Mouse (Mus musculus) neural tube, embryonic 13.5 days (tissue): Measurements from ENCODE around the gene Apobr. TPM values are rescaled to one million over a fixed set of nuclear protein-coding genes. Genes with fewer than 3 reads are reported as not detected.

ENCODE experiments used
- ATAC-seq: fragments of 200-750 bp; cut with Nextera tagmentation; 2 replicates; pipeline ENCODE4 v1.8.0; 2017; ENCODE audit warnings: low read depth, mild to moderate bottlenecking, moderate TSS enrichment, moderate library complexity
- H3K27ac ChIP-seq: fragments of 300-500 bp; sonication (generic); replicated peaks from 2 replicates; pipeline ENCODE4 v1.5.1; 2015; ENCODE audit warnings: moderate library complexity, mild to moderate bottlenecking, inconsistent platforms
- H3K27me3 ChIP-seq: fragments of 300-500 bp; sonication (generic); 2 replicates; pipeline ENCODE4 v1.6.1; 2015; ENCODE audit warnings: mild to moderate bottlenecking, inconsistent platforms
- H3K36me3 ChIP-seq: fragments of 300-500 bp; sonication (generic); 2 replicates; pipeline ENCODE4 v1.6.1; 2015; ENCODE audit warnings: mild to moderate bottlenecking, inconsistent platforms
- H3K4me1 ChIP-seq: fragments of 300-500 bp; sonication (generic); replicated peaks from 2 replicates; pipeline ENCODE4 v1.6.1; 2015; ENCODE audit warnings: inconsistent platforms
- H3K4me2 ChIP-seq: fragments of 300-500 bp; sonication (generic); 2 replicates; pipeline ENCODE4 v1.6.1; 2015; ENCODE audit warnings: inconsistent platforms, mild to moderate bottlenecking, moderate library complexity
- H3K4me3 ChIP-seq: fragments of 300-500 bp; sonication (generic); 2 replicates; pipeline ENCODE4 v1.5.1; 2015; ENCODE audit warnings: mild to moderate bottlenecking, inconsistent platforms
- H3K9ac ChIP-seq: fragments of 300-500 bp; sonication (generic); 2 replicates; pipeline ENCODE4 v1.6.1; 2015; ENCODE audit warnings: moderate library complexity, mild to moderate bottlenecking, inconsistent platforms
- H3K9me3 ChIP-seq: fragments of 300-500 bp; sonication (generic); 2 replicates; pipeline ENCODE4 v1.6.1; 2016; ENCODE audit warnings: inconsistent platforms
- WGBS: fragments of 180-500 bp; shearing (Covaris S2); methylation state at CpG from one replicate; pipeline ENCODE4 v1.1.7; 2015; 5-methylcytosine and 5-hydroxymethylcytosine counted together
- polyA plus RNA-seq: library from polyadenylated mRNA; unstranded; fragments of >200 nt; fragmentation: Nextera tagmentation; extraction: Ambion mirVana; gene quantifications from 2 replicates; pipeline ENCODE4 v1.2.1, GENCODE M21; 2015

Gene Apobr
- 0.29 and 0.95 TPM in 2 replicates for polyA plus RNA-seq

GRCm38 (mm10) chr7:126584506-126584977 lies at the start of gene Apobr:
Apobr (plus strand) TSS chr7:126584942.
- WGBS: 86% methylated on average over 8 of the region's 8 CpGs
- Histone ChIP-seq H3K36me3 (no peaks in the 10 kb centered on the region), H3K4me1 (peaks cover 31% of the 10 kb centered on the region), H3K27ac (no peak within 1 kb of the TSS), H3K4me3 (peak within 1 kb of the TSS; percentile 53), H3K9me3 (no peaks in the 10 kb centered on the region), H3K4me2 (peak within 1 kb of the TSS; percentile 74), H3K27me3 (peaks cover 30% of the 10 kb centered on the region), H3K9ac (no peak within 1 kb of the TSS; the same call in 1 of the 2 replicates)
- no peak for ATAC-seq

DNA sequence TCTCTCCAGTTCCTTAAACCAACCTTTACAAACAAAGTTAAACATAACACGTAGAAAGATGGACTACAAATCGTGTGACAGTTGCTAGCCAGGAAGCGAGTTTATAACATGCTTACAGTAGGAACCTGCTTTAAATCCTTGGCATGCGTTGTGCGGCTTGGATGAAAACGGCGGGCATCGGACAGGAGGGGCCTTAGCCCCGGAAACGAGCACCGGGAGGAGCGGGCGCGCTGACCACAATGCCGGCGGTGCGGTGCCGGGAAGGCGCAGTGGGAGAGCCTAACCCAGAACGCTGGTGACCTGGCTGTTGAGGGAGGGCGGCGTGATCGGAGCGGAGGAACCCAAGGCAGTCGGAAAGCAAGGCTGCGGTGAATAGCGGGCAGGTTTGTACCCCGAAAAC lies 49.0 kb upstream of the Apobr start:
- Histone ChIP-seq H3K4me3 (peak overlapping the region; percentile 46), H3K4me2 (peak overlapping the region; percentile 88), H3K9me3 (no peaks in the 10 kb centered on the region), H3K4me1 (peaks cover 11% of the 10 kb centered on the region), H3K36me3 (no peaks in the 10 kb centered on the region), H3K27me3 (peaks cover 19% of the 10 kb centered on the region), H3K27ac (no peak overlapping the region), H3K9ac (peak overlapping the region; percentile 77)
- ATAC-seq: no peak
- WGBS: 2% methylated on average over 28 of the region's 28 CpGs

DNA sequence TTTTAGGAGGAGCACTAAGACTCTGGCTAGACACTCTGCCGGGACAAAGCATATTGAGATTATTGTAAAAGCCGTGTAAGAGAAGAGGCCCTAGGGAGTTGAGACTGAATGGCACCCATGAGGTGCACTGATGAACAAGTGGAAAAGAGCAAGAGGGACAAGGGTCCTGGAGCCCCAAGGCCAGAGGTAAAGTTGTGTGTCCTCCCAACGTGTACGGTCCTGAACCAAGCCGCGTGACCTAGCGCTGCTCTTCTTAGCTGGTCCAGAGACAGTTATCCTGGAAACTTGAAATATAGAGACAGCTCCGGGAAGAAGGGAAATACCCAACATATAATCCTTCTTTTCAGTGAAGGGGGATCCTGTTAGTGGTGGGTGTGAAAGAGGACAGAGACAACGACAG lies 48.3 kb upstream of the Apobr start:
- peak overlapping the region; percentile 88 for H3K4me2 ChIP-seq
- 59% methylated on average over 9 of the region's 9 CpGs for WGBS
- H3K4me1 ChIP-seq: peaks cover 11% of the 10 kb centered on the region
- peak overlapping the region; percentile 46 for H3K4me3 ChIP-seq
- H3K27ac ChIP-seq: no peak overlapping the region
- H3K9ac ChIP-seq: peak overlapping the region; percentile 77
- ATAC-seq: no peak
- no peaks in the 10 kb centered on the region for H3K9me3 ChIP-seq
- H3K36me3 ChIP-seq: no peaks in the 10 kb centered on the region
- H3K27me3 ChIP-seq: peaks cover 19% of the 10 kb centered on the region

GRCm38 (mm10) chr7:126537820-126538585 lies 46.7 kb upstream of the Apobr start:
- H3K4me3 ChIP-seq: no peak overlapping the region
- peaks cover 11% of the 10 kb centered on the region for H3K4me1 ChIP-seq
- no peak for ATAC-seq
- H3K9ac ChIP-seq: no peak overlapping the region
- no peaks in the 10 kb centered on the region for H3K36me3 ChIP-seq
- WGBS: 87% methylated on average over 5 of the region's 5 CpGs
- H3K4me2 ChIP-seq: no peak overlapping the region
- no peaks in the 10 kb centered on the region for H3K9me3 ChIP-seq
- H3K27me3 ChIP-seq: peaks cover 19% of the 10 kb centered on the region
- no peak overlapping the region for H3K27ac ChIP-seq

GRCm38 (mm10) chr7:126541661-126542060 lies 43.1 kb upstream of the Apobr start:
- H3K27me3 ChIP-seq: peaks cover 6% of the 10 kb centered on the region
- no peak overlapping the region for H3K9ac ChIP-seq
- no peak overlapping the region for H3K27ac ChIP-seq
- H3K4me2 ChIP-seq: no peak overlapping the region
- H3K4me3 ChIP-seq: no peak overlapping the region
- H3K9me3 ChIP-seq: no peaks in the 10 kb centered on the region
- peaks cover 26% of the 10 kb centered on the region for H3K36me3 ChIP-seq
- ATAC-seq: no peak
- WGBS: 90% methylated on average over 1 of the region's 1 CpGs
- no peaks in the 10 kb centered on the region for H3K4me1 ChIP-seq

DNA sequence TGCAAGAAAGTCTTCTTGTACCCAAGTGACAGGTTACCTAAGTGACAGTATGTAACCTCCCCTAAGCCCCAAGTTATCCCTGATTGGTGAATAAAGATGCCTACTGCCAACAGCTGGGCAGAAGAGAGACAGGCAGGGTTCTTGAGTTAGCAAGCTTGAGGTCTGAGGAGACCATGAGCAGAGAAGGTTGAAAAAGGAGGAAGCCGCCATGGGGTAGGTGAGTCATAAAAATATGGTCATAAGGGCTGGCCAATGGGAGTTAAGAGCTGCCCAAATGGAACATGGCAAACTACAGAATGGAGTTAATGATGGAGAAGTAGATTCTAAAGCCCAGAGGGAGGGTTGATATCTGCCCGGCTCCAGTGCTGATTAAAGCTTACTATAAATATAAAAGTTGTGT lies 39.1 kb upstream of the Apobr start:
- H3K36me3 ChIP-seq: peaks cover 66% of the 10 kb centered on the region

DNA sequence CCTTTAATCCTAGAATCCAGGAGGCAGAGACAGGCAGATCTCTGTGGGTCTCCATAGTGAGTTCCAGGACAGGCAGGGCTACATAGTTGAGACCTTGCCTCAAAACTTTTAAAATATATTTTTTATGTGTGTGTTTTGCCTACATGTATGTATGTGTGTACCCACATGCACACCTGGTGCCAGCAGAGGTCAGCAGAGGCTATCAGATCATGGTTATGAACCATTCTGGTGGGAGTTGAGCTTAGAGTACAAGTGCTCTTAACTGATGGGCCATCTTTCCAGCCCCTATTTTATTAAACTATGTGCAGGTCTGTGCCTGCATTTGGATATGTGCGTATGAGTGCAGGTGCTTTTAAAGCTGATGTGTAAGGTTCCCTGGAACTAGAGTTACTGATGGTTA lies 29.9 kb upstream of the Apobr start:
- H3K4me2 ChIP-seq: no peak overlapping the region
- no peaks in the 10 kb centered on the region for H3K4me1 ChIP-seq
- no peaks in the 10 kb centered on the region for H3K9me3 ChIP-seq
- no peak for ATAC-seq
- H3K27ac ChIP-seq: no peak overlapping the region
- 97% methylated on average over 1 of the region's 1 CpGs for WGBS
- no peak overlapping the region for H3K9ac ChIP-seq
- no peak overlapping the region for H3K4me3 ChIP-seq
- peaks cover 97% of the 10 kb centered on the region for H3K36me3 ChIP-seq
- H3K27me3 ChIP-seq: no peaks in the 10 kb centered on the region

More for the DNA sequence above, 39.1 kb upstream of the Apobr start:
- no peaks in the 10 kb centered on the region for H3K9me3 ChIP-seq
- H3K27me3 ChIP-seq: no peaks in the 10 kb centered on the region
- no peak for ATAC-seq
- no peak overlapping the region for H3K4me2 ChIP-seq
- no peak overlapping the region for H3K27ac ChIP-seq
- 89% methylated on average over 2 of the region's 2 CpGs for WGBS
- no peaks in the 10 kb centered on the region for H3K4me1 ChIP-seq
- H3K4me3 ChIP-seq: no peak overlapping the region
- H3K9ac ChIP-seq: no peak overlapping the region

GRCm38 (mm10) chr7:126556635-126557034 lies 28.1 kb upstream of the Apobr start:
- no peaks in the 10 kb centered on the region for H3K27me3 ChIP-seq
- no peaks in the 10 kb centered on the region for H3K9me3 ChIP-seq
- peaks cover 97% of the 10 kb centered on the region for H3K36me3 ChIP-seq
- H3K27ac ChIP-seq: no peak overlapping the region
- H3K4me2 ChIP-seq: no peak overlapping the region
- 95% methylated on average over 5 of the region's 5 CpGs for WGBS
- no peak overlapping the region for H3K4me3 ChIP-seq
- H3K9ac ChIP-seq: no peak overlapping the region
- ATAC-seq: no peak
- H3K4me1 ChIP-seq: no peaks in the 10 kb centered on the region

- peak overlapping the region; percentile 79 for H3K27ac ChIP-seq
- peak overlapping the region; percentile 98 for H3K4me3 ChIP-seq
- H3K27me3 ChIP-seq: no peaks in the 10 kb centered on the region
- under 1% methylated on average over 27 of the region's 28 CpGs for WGBS
- peak; percentile 10; the same call in 1 of the 2 replicates for ATAC-seq
- H3K9ac ChIP-seq: peak overlapping the region; percentile 91
- H3K9me3 ChIP-seq: no peaks in the 10 kb centered on the region
- H3K36me3 ChIP-seq: peaks cover 40% of the 10 kb centered on the region
- peak overlapping the region; percentile 87 for H3K4me2 ChIP-seq
- peaks cover 12% of the 10 kb centered on the region for H3K4me1 ChIP-seq
These were observed 19.0 kb upstream of the Apobr start for GRCm38 (mm10) chr7:126565693-126566092.

GRCm38 (mm10) chr7:126566094-126566765 lies 18.5 kb upstream of the Apobr start, which contains the start of gene Eif3c:
Eif3c (minus strand) TSS chr7:126566411.
- peaks cover 35% of the 10 kb centered on the region for H3K36me3 ChIP-seq
- H3K9ac ChIP-seq: peak within 1 kb of the TSS; percentile 91
- no peaks in the 10 kb centered on the region for H3K27me3 ChIP-seq
- WGBS: under 1% methylated on average over 46 of the region's 46 CpGs
- peaks cover 12% of the 10 kb centered on the region for H3K4me1 ChIP-seq
- peak within 1 kb of the TSS; percentile 87 for H3K4me2 ChIP-seq
- peak within 1 kb of the TSS; percentile 98 for H3K4me3 ChIP-seq
- H3K27ac ChIP-seq: peak within 1 kb of the TSS; percentile 79
- peak; percentile 98 for ATAC-seq
- H3K9me3 ChIP-seq: no peaks in the 10 kb centered on the region

DNA sequence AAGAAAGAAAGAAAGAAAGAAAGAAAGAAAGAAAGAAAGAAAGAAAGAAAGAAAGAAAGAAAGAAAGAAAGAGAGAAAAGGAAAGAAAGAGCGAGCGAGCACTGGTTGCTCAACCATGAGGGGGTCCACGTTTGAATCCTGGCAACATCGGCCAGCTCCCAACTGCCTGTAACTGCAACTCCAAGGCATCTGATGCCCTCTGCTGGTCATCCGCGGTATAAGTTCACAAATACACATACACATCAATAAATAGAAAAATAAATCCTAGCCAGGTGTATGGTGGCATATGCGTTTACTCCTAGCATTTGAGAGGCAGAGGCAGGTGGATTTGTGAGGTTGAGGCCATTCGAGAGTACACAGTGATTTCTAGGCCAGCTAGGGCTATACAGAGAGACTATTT lies 7.8 kb upstream of the Apobr start:
- no peaks in the 10 kb centered on the region for H3K9me3 ChIP-seq
- H3K36me3 ChIP-seq: peaks cover 38% of the 10 kb centered on the region
- peaks cover 11% of the 10 kb centered on the region for H3K4me1 ChIP-seq
- H3K4me3 ChIP-seq: no peak overlapping the region
- no peak overlapping the region for H3K27ac ChIP-seq
- WGBS: 45% methylated on average over 8 of the region's 8 CpGs
- no peak overlapping the region for H3K9ac ChIP-seq
- ATAC-seq: no peak
- H3K4me2 ChIP-seq: no peak overlapping the region
- no peaks in the 10 kb centered on the region for H3K27me3 ChIP-seq

GRCm38 (mm10) chr7:126579172-126579571 lies 5.6 kb upstream of the Apobr start:
- 58% methylated on average over 8 of the region's 8 CpGs for WGBS
- Histone ChIP-seq H3K27ac (no peak overlapping the region), H3K36me3 (peaks cover 31% of the 10 kb centered on the region), H3K9me3 (no peaks in the 10 kb centered on the region), H3K9ac (no peak overlapping the region), H3K4me1 (peaks cover 26% of the 10 kb centered on the region), H3K4me2 (no peak overlapping the region), H3K27me3 (peaks cover 2% of the 10 kb centered on the region; the same call in 1 of the 2 replicates), H3K4me3 (no peak overlapping the region)
- ATAC-seq: no peak
